18 mouse cellular contexts compared by ENCODE assay signal in genomic region chr3:25113107-25113506, GRCm38 (mm10). TPM values are rescaled to one million over a fixed set of nuclear protein-coding genes. Genes with fewer than 3 reads are reported as not detected.
"Had no signal": no experiment of that assay in that cellular context is flagged by ENCODE, and none has a peak within 500 bp of the region (broad histone marks: within the 10 kb centered on the region; RNA-seq: fewer than 3 reads in every experiment).

No protein-coding gene starts in this region.

- H3K4me1 ChIP-seq: megakaryocyte, embryonic 14.5 days; midbrain, embryonic 13.5 days; midbrain, embryonic 15.5 days; neural tube, embryonic 12.5 days; stomach, embryonic 15.5 days had no signal

- H3K27ac ChIP-seq: lung, embryonic 15.5 days; macrophage; midbrain, embryonic 13.5 days; midbrain, embryonic 15.5 days; neural tube, embryonic 12.5 days; stomach, embryonic 15.5 days; stomach, postnatal 0 days had no signal

- DNase-seq: lung, adult 2 months; lung, postnatal 14 days; lung, postnatal 36 days; right cerebral cortex, postnatal 14 days; thymus, adult 2 months; thymus, postnatal 25 days; thymus, postnatal 4 days had no signal

- H3K36me3 ChIP-seq: lung, embryonic 15.5 days; midbrain, embryonic 13.5 days; midbrain, embryonic 15.5 days; neural tube, embryonic 12.5 days; stomach, embryonic 15.5 days had no signal

- H3K4me3 ChIP-seq: lung, embryonic 15.5 days; megakaryocyte, embryonic 14.5 days; midbrain, embryonic 13.5 days; midbrain, embryonic 15.5 days; neural tube, embryonic 12.5 days; stomach, embryonic 15.5 days had no signal

- H3K9ac ChIP-seq: lung, embryonic 15.5 days; midbrain, embryonic 13.5 days; midbrain, embryonic 15.5 days; neural tube, embryonic 12.5 days; stomach, embryonic 15.5 days had no signal

- ATAC-seq: lung, postnatal 0 days; midbrain, embryonic 13.5 days; midbrain, embryonic 15.5 days had no signal

- H3K4me2 ChIP-seq: lung, embryonic 15.5 days; midbrain, embryonic 11.5 days; midbrain, embryonic 13.5 days; midbrain, embryonic 15.5 days; neural tube, embryonic 12.5 days; stomach, embryonic 15.5 days had no signal

- H3K9me3 ChIP-seq: lung, embryonic 15.5 days; midbrain, embryonic 13.5 days; midbrain, embryonic 15.5 days; neural tube, embryonic 12.5 days; stomach, embryonic 15.5 days had no signal

- H3K27me3 ChIP-seq: lung, embryonic 15.5 days; megakaryocyte, embryonic 14.5 days; midbrain, embryonic 13.5 days; midbrain, embryonic 15.5 days; neural tube, embryonic 12.5 days; stomach, embryonic 15.5 days had no signal

RNA-seq across cellular contexts. Expression of gene Naaladl2, which starts 31.0 kb away (rescaled TPM):
- polyA plus RNA-seq: macrophage; spleen, adult 2 months had no signal
